Mouse (Mus musculus): ENCODE results near the gene Ror2. TPM values are rescaled to one million over a fixed set of nuclear protein-coding genes. Genes with fewer than 3 reads are reported as not detected.

The Ror2 gene
- polyA plus RNA-seq, 1 experiment from 2014 or later: 16.4 TPM

GRCm38 (mm10) chr13:53258497-53258896, 27.4 kb downstream of the Ror2 start:
- no peak for ATAC-seq (ENCODE audit: extremely low read depth, insufficient number of reproducible peaks, low FRiP score, low TSS enrichment)
- 64% methylated on average over 4 of the region's 4 CpGs for WGBS
- H3K27me3 ChIP-seq (replicated peaks): no peaks in the 10 kb centered on the region
- no peak overlapping the region for H3K4me3 ChIP-seq
- no peaks in the 10 kb centered on the region for H3K9me3 ChIP-seq
- H3K4me2 ChIP-seq: no peak overlapping the region
- H3K4me1 ChIP-seq: peaks cover 81% of the 10 kb centered on the region
- no peak overlapping the region; the same call in 1 of the 2 replicates for H3K27ac ChIP-seq (replicated peaks)
- H3K9ac ChIP-seq: 0 out of 2 replicates have a peak overlapping the region, but pooled peaks have one; percentile 44
- no peaks in the 10 kb centered on the region for H3K36me3 ChIP-seq

- Histone ChIP-seq H3K4me3 (no peak overlapping the region), H3K9ac (no peak overlapping the region), H3K36me3 (no peaks in the 10 kb centered on the region), H3K9me3 (no peaks in the 10 kb centered on the region), H3K4me1 (peaks cover 54% of the 10 kb centered on the region), H3K4me2 (no peak overlapping the region), H3K27me3 (replicated peaks) (no peaks in the 10 kb centered on the region), H3K27ac (replicated peaks) (no peak overlapping the region)
- no peak for ATAC-seq (ENCODE audit: extremely low read depth, insufficient number of reproducible peaks, low FRiP score, low TSS enrichment)
- 91% methylated on average over 12 of the region's 12 CpGs for WGBS
Measured at GRCm38 (mm10) chr13:53253255-53253654, 32.7 kb downstream of the Ror2 start.

GRCm38 (mm10) chr13:53248586-53249401, 37.1 kb downstream of the Ror2 start:
- H3K4me2 ChIP-seq: peak overlapping the region; percentile 58
- H3K4me1 ChIP-seq: peaks cover 69% of the 10 kb centered on the region
- H3K36me3 ChIP-seq: no peaks in the 10 kb centered on the region
- H3K9me3 ChIP-seq: no peaks in the 10 kb centered on the region
- no peaks in the 10 kb centered on the region for H3K27me3 ChIP-seq (replicated peaks)
- H3K9ac ChIP-seq: peak overlapping the region; percentile 55
- H3K4me3 ChIP-seq: peak overlapping the region; percentile 27
- ATAC-seq (ENCODE audit: extremely low read depth, insufficient number of reproducible peaks, low FRiP score, low TSS enrichment): no peak
- 42% methylated on average over 24 of the region's 24 CpGs for WGBS
- H3K27ac ChIP-seq (replicated peaks): peak overlapping the region; percentile 85

GRCm38 (mm10) chr13:53248080-53248479, 37.8 kb downstream of the Ror2 start:
- H3K4me2 ChIP-seq: no peak overlapping the region
- no peak overlapping the region; the same call in 1 of the 2 replicates for H3K9ac ChIP-seq
- peaks cover 75% of the 10 kb centered on the region for H3K4me1 ChIP-seq
- ATAC-seq (ENCODE audit: extremely low read depth, insufficient number of reproducible peaks, low FRiP score, low TSS enrichment): no peak
- peak overlapping the region; percentile 85 for H3K27ac ChIP-seq (replicated peaks)
- no peak overlapping the region for H3K4me3 ChIP-seq
- WGBS: 35% methylated on average over 6 of the region's 6 CpGs
- H3K9me3 ChIP-seq: no peaks in the 10 kb centered on the region
- H3K36me3 ChIP-seq: no peaks in the 10 kb centered on the region
- H3K27me3 ChIP-seq (replicated peaks): no peaks in the 10 kb centered on the region

- no peak for ATAC-seq (ENCODE audit: extremely low read depth, insufficient number of reproducible peaks, low FRiP score, low TSS enrichment)
- Histone ChIP-seq H3K9ac (peak overlapping the region; percentile 54; the same call in 1 of the 2 replicates), H3K4me1 (peaks cover 69% of the 10 kb centered on the region), H3K27ac (replicated peaks) (no peak overlapping the region), H3K9me3 (peaks cover 5% of the 10 kb centered on the region; the same call in 1 of the 2 replicates), H3K4me2 (no peak overlapping the region), H3K27me3 (replicated peaks) (no peaks in the 10 kb centered on the region), H3K4me3 (no peak overlapping the region), H3K36me3 (peaks cover 6% of the 10 kb centered on the region; the same call in 1 of the 2 replicates)
- WGBS: 41% methylated on average over 6 of the region's 6 CpGs
Measured at GRCm38 (mm10) chr13:53247175-53247574, 38.7 kb downstream of the Ror2 start.

GRCm38 (mm10) chr13:53244151-53244550, 41.8 kb downstream of the Ror2 start:
- Histone ChIP-seq H3K27ac (replicated peaks) (peak overlapping the region; percentile 71), H3K4me1 (peaks cover 75% of the 10 kb centered on the region), H3K36me3 (peaks cover 13% of the 10 kb centered on the region; the same call in 1 of the 2 replicates), H3K9me3 (peaks cover 13% of the 10 kb centered on the region; the same call in 1 of the 2 replicates), H3K27me3 (replicated peaks) (no peaks in the 10 kb centered on the region), H3K4me2 (peak overlapping the region; percentile 29), H3K9ac (peak overlapping the region; percentile 41; the same call in 1 of the 2 replicates), H3K4me3 (no peak overlapping the region)
- no peak for ATAC-seq (ENCODE audit: extremely low read depth, insufficient number of reproducible peaks, low FRiP score, low TSS enrichment)
- 49% methylated on average over 8 of the region's 8 CpGs for WGBS

GRCm38 (mm10) chr13:53237455-53237854, 48.5 kb downstream of the Ror2 start:
- no peak overlapping the region for H3K4me3 ChIP-seq
- no peak for ATAC-seq (ENCODE audit: extremely low read depth, insufficient number of reproducible peaks, low FRiP score, low TSS enrichment)
- 52% methylated on average over 10 of the region's 10 CpGs for WGBS
- 0 out of 2 replicates have a peak, but pooled peaks cover 5% of the 10 kb centered on the region for H3K27me3 ChIP-seq (replicated peaks)
- H3K4me1 ChIP-seq: peaks cover 73% of the 10 kb centered on the region
- H3K4me2 ChIP-seq: no peak overlapping the region
- no peak overlapping the region for H3K9ac ChIP-seq
- H3K27ac ChIP-seq (replicated peaks): no peak overlapping the region
- H3K36me3 ChIP-seq: peaks cover 10% of the 10 kb centered on the region; the same call in 1 of the 2 replicates
- peaks cover 9% of the 10 kb centered on the region; the same call in 1 of the 2 replicates for H3K9me3 ChIP-seq

GRCm38 (mm10) chr13:53236434-53237401, 49.2 kb downstream of the Ror2 start:
- Histone ChIP-seq H3K9me3 (peaks cover 8% of the 10 kb centered on the region; the same call in 1 of the 2 replicates), H3K4me1 (peaks cover 78% of the 10 kb centered on the region), H3K4me2 (0 out of 2 replicates have a peak overlapping the region, but pooled peaks have one; percentile 27), H3K4me3 (no peak overlapping the region), H3K36me3 (peaks cover 7% of the 10 kb centered on the region; the same call in 1 of the 2 replicates), H3K27me3 (replicated peaks) (0 out of 2 replicates have a peak, but pooled peaks cover 5% of the 10 kb centered on the region), H3K9ac (no peak overlapping the region; the same call in 1 of the 2 replicates), H3K27ac (replicated peaks) (0 out of 2 replicates have a peak overlapping the region, but pooled peaks have one; percentile 8)
- 52% methylated on average over 18 of the region's 18 CpGs for WGBS
- no peak for ATAC-seq (ENCODE audit: extremely low read depth, insufficient number of reproducible peaks, low FRiP score, low TSS enrichment)

GRCm38 (mm10) chr13:53235953-53236352, 50.0 kb downstream of the Ror2 start:
- Histone ChIP-seq H3K36me3 (peaks cover 5% of the 10 kb centered on the region; the same call in 1 of the 2 replicates), H3K9me3 (peaks cover 4% of the 10 kb centered on the region; the same call in 1 of the 2 replicates), H3K4me3 (no peak overlapping the region), H3K27ac (replicated peaks) (no peak overlapping the region), H3K4me2 (no peak overlapping the region), H3K4me1 (peaks cover 79% of the 10 kb centered on the region), H3K9ac (no peak overlapping the region; the same call in 1 of the 2 replicates), H3K27me3 (replicated peaks) (0 out of 2 replicates have a peak, but pooled peaks cover 5% of the 10 kb centered on the region)
- no peak for ATAC-seq (ENCODE audit: extremely low read depth, insufficient number of reproducible peaks, low FRiP score, low TSS enrichment)
- WGBS: 44% methylated on average over 7 of the region's 7 CpGs

GRCm38 (mm10) chr13:53234844-53235243, 51.1 kb downstream of the Ror2 start:
- 0 out of 2 replicates have a peak, but pooled peaks cover 5% of the 10 kb centered on the region for H3K27me3 ChIP-seq (replicated peaks)
- no peak overlapping the region for H3K27ac ChIP-seq (replicated peaks)

More at GRCm38 (mm10) chr13:53234844-53235243, 51.1 kb downstream of the Ror2 start:
- Histone ChIP-seq H3K4me3 (no peak overlapping the region), H3K9me3 (no peaks in the 10 kb centered on the region), H3K9ac (peak overlapping the region; percentile 50), H3K36me3 (no peaks in the 10 kb centered on the region), H3K4me1 (peaks cover 83% of the 10 kb centered on the region), H3K4me2 (0 out of 2 replicates have a peak overlapping the region, but pooled peaks have one; percentile 2)
- 22% methylated on average over 12 of the region's 12 CpGs for WGBS
- ATAC-seq (ENCODE audit: extremely low read depth, insufficient number of reproducible peaks, low FRiP score, low TSS enrichment): no peak

All from heart, embryonic 13.5 days (tissue).